Mouse (Mus musculus): ENCODE measurements at regions not wholly inside any gene's neighbourhood (a gene's known extent, or its start where the extent isn't known, plus 50 kb on each side); places are given as distances from the start of the nearest gene placed in this dataset.

DNA sequence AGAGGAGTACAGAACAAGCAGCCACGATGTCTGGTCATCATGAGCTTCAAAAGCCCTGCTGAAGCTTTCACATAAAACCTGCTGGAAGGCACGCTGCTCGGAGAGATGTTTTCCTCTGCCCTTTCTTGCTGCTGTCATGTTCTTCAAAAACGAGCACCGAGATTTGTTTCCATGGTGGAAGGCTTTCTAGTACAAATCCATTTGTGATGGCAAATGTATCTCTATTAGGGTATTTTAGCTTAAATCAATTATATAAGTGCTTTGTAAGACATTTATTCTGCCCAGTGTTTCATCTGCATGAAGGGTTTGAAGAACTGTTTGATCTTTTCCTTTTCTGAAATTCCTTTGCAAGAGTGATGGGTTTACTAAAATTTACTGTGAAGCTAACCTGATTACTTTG is 253.1 kb downstream of the Fam173b start:
- DNase-seq (ENCODE audit: low spot score) = no peak

DNA sequence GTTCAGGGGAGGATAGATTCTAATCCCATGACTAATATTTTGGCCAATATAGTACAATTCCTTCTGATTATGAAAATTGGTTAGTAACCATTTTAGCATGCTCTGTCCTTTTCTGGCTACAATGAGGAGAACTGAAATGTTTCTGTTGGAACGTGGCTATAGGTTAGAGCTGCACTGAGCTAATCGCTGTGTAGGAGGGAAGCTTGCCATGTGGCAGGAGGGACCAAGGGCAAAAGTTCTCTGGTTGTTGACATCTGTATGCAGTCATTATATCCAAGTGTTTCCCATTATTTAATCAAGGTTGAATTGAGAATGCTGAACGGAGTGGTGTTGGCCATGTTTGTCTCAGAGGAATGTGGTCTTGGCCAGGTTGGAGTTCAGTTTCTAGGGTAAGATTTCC is 253.5 kb downstream of the Fam173b start:
- DNase-seq (ENCODE audit: low spot score) = no peak

DNA sequence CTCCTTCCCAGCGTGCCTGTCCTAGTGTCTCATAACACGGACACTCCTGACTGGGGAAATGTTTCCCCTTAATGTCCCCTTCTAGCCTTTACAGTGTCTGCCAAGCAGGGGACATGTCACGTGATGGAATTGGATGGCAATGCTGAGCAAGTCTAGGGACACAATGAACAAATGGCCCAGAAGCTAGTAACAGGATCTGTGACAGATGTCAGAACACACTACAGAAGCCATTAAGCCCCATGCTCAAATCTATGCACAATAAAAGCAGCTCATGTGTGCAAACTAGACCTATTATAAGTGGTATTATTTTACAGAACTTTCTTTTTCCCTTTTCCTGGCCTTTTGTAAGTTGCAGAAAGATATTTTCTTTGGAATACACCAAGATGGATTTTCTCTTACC is 267.4 kb downstream of the Fam173b start:
- DNase-seq (ENCODE audit: low spot score) = no peak

DNA sequence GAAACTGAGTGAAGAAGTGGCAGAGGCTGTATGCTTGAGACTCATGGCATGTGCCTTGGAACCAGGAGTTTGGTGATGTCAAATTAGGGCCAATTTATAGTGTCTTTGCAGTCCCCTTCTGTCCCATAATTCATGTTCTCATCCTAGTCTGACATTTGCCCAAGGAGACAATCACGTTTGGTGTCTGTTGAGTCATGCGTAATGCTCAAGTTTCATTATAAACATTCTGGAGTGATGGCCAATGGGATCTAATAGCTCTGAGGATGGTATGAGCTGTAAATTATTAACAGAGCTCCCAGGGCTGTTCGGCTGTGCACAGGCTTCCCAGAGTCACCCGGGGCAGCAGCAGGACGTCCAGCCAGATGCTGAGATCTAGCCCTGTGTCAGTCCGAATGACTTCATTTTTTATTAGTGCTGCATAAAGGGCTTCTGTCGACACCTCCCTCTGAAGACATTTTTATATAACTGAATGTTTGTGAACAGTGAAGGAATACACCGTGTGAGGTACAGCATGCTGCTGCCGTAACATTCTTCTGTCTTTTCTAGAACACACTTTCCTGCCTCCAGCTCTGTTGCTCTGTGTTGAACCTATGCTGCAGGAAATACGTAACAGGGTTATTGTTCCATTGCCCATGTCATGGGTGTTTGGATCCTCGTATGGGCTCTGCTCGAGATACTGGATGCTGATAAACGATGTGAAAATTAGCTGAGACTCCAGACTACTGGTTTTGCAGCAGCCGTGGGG is 268.2 kb downstream of the Fam173b start:
- DNase-seq (ENCODE audit: low spot score) = no peak

DNA sequence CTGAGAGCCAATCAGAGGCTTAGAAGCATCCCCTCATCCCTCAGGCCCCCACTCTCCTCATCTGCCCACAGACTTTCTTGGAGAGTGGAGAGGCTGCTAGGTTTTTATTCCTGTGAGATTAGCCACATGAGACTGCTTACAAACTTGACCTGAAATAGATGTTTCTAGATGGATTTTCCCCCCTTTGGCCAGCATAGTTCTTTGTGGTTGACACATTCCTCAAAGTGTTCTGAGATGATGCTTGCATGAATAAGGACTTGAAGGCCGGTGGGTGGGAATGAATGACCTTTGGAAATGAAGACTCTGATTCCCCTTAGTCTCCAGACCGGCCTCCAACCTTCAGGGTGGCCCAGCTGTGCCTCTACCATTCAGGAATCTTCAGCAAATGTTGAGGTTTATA is 273.8 kb downstream of the Fam173b start:
- no peak for DNase-seq (ENCODE audit: low spot score)

DNA sequence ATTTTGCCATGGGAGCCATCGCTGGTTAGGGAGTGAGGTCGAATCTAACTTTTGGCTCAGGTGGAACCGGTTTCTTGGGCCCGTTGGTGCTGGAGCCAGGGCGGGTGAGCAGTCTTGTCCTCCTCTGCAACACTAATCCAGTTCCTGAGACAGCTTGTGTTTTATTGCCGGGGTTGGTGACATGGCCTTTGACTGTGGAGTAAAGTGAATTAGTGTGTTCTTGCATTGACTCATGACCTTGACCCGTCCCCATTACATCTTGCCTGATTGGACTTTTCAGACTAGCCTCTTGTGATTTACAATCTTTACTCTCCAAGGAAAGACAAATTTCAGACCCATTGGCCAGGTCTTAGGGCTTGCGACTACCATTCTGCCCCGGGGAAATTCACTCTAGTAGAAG is 278.8 kb downstream of the Fam173b start:
- DNase-seq (ENCODE audit: low spot score) = no peak

DNA sequence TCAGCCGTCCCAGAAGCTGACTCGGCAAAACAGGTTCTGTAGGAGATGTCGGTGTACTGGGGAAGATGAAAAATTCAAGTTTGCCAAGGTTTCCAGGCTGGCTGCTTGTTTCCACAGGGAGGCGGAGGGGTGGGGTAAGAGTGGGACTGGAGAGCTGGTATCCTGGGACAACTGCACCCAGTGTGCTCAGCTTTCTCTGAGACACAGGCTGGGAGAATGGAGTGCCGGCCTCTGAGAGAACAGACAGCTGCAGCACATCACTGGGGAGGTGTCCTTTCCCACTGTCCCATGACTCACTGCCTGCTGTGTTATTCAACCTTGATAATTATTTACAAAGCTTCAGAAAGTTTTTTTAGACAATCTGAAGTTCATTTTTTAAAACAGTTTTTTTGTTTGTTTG is 280.7 kb downstream of the Fam173b start:
- no peak for DNase-seq (ENCODE audit: low spot score)

DNA sequence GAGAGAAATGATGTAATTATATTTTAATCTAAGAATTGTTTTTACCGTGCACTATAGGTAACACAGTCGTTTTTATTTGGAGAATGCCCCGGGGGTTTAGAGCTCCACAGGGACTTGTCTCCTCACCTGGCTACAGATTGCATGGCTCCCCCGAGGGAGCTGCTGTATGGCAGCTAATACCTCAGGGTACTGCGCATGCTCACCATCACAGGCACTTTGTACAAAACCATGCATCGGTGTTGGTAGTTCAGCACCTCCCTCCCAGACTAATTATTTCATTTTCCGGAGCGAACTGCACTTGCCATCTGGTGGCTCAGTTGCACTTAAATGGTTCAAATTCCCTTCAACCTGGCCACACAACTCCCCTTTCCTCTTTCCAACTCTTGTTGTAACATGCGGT is 281.9 kb downstream of the Fam173b start:
- DNase-seq (ENCODE audit: low spot score) = no peak

DNA sequence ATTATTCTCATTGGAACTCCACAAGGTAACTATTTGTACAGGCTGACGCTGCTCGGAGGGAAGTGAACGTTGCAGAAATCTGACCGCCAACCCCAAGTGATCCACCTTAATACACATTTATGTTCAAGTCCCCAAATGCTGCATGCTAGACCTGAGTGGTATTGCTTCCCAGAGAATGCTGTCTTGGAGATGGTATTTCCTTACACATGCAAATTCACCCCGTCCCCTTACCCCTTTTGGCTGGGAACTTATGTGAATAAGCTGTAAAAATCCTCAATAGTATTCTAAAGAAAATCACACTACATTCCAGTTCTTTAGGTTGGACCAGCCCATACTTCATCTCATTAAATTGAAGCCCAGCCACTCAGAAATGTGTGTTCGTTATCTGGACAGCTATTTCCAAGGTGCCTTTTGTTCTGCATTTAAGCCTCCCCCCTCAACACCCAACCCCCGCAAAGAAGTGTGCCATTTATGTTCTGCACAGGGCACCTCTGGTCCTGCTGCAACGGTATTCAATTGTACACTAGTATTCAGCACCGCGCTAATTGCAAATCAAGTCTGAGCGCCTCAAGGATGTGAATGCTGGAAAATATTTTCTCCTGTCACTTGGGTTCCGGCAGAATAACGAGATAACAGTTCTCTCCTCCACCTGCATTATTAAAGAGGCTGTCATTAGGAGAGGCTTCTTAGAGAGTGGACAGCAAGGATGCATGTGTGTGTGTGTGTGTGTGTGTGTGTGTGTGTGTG is 278.0 kb upstream of the Tas2r119 start:
- no peak for DNase-seq (ENCODE audit: low spot score)

DNA sequence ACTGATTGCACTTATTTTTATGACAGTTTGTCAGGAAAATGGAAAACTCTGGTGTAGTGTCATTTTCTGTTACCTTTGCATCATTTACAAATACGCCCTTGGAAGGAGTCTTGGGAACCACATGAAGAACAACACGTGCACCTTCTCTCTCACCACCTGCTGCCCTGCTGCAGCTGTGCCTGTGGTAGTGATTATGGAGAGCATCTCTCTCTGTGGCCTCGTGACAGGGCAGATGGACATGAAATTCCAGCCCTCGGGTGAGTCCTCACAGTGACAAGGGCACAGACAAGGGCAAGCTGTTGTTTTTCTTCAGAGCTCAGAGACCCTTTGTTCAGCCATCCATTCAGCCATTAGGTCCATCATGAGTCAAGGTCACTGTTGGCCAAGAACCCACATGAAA is 276.8 kb upstream of the Tas2r119 start:
- no peak for DNase-seq (ENCODE audit: low spot score)

DNA sequence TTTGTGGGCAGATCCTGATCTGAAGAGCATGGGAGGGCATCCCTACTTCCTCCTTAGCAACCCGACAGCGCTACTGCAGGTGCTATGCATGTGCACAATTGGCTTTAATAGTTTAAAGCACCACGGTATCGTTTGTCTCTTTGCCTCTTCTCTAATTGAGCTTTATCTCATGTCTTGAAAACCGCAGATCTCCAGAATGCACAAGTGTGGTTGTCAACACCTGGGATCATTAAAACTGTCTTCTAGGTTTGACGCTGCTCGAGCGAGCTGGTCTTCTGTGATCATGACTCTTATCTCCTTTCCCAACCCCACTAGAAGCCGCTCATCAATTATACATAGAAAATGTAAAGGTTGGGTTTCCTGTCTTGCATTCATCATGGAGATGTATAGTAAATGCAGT is 268.7 kb upstream of the Tas2r119 start:
- DNase-seq (ENCODE audit: low spot score) = no peak

DNA sequence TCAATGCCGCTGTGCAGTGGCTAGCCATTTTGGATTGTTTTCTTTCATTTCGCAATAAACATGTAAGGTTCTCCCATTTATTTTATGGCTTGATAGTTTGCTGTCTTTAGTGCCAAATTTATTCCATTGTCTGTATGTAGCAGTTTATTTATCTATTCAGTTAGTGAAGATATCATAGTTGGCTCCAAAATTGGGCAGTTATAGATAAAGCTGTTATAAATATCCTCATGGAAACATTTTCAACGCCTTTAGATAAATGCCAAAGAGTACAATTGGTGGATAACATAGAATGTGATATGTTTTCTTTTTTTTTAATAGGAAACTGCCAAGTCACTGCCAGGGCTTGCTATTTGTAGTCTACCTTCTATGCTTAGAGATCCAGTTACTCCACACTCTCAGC is 265.1 kb upstream of the Tas2r119 start:
- no peak for DNase-seq (ENCODE audit: low spot score)

DNA sequence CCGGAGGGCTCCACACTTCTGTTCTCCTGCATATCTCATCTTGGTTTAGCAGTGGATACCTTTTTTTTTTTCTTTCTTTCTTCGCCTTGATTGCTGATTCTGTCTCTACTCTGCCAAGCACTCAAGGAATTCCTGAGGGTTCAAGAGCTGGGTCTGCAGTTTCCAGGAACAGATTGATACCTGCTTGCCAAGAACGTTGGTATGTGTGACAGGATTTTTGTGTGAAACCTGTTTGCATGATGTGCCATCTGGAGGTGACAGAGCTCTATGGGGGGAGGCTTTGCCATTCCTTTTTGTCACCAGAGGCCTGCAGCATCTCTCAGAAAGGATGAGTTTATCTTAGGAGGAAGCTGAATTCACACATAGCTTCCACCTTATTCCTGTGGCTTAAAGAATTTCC is 255.6 kb upstream of the Tas2r119 start:
- no peak for DNase-seq (ENCODE audit: low spot score)

DNA sequence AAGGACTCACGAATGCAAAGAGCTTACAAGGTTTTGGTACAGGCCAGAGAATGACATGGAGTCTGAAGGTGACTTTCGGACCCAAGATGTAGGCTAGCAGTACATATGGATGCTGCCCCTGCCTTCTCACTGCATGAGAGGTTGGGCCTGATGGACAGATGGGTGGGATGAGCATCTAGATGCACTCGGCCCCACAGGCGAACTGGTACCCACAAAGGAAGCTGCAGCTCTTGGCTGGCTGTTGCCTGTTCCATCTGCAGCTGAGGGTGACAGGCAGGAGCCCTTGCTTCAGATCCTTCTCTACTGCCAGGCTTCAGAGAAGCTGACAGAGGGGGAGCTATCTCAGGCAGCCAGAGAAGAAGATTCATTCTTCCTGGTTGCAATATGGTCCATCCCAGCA is 216.8 kb upstream of the Tas2r119 start:
- DNase-seq (ENCODE audit: low spot score) = no peak

DNA sequence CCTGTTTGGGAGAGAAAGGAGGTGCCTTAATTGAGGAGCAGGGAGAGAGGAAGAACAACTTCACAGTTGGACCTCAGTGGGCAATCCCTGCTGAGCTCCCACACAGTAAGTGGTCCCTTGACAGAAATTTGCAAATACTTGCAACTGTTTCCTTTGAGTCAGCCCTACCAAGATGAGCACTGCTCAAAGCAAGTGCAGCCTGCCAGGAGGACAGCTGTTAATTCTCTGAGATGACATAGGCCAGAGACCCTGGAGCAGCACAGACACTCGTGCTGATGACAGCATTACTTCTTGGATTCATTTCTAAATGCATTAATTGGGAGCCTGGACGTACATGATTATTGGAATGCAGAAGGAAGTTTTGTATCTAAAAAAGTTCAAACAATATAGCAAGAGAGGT is 215.1 kb upstream of the Tas2r119 start:
- no peak for DNase-seq (ENCODE audit: low spot score)

DNA sequence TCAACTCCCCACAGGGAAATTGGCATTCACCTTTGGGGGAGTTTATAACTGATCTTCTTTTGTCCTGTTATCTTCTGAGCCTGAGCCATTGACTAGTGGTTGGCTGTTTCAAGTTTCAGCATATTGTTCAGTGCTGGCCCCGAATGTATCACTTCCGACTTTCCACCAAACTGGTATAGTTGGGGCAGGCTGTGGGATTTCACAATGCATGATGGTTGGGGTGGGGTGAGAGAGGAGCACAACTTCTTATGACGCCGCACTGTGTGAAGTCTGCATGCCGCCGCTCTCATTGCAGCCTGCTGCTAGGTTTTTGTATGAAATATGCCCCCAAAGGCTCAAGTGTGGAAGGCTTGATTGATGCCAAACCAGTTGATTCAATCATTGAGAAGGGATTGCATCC is 212.2 kb upstream of the Tas2r119 start:
- DNase-seq (ENCODE audit: low spot score) = no peak

DNA sequence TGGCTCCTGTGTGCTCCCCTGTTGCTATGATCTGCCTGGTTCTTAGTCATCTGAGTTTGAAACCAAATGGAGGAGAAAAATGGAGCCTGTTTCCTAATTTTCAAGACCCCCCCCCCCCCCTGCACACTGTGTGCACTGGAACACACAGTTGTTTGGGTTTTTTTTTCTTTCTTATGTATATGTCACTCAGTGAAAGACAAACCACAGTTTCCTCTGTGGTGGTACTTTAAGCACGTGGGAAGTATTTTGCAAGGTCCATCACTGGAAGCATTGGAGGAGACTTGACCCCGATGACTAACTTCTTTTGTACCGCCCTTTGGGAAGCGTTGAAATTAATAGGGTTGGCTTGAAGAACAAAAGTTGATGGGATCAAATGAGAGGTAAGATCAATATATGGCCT is 211.5 kb upstream of the Tas2r119 start:
- DNase-seq (ENCODE audit: low spot score) = no peak

DNA sequence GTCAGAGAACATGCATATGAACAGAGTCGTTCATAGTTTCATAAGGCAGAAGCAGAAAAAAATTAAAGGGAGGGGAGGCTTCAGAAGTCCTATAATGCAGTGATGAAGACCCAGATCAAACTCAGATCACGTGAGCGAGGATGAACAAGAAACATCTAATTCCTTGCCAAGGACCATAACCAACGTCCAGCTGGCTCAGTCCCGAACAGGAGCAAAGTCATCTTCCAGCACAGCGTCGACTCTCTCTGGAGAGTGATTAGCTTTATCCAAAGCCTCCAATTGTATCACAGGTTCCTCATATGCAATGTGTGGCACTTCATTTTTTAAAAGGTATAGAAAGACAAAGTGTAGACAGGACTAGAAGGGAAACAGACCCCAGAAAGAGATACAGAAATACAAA is 204.2 kb upstream of the Tas2r119 start:
- no peak for DNase-seq (ENCODE audit: low spot score)

DNA sequence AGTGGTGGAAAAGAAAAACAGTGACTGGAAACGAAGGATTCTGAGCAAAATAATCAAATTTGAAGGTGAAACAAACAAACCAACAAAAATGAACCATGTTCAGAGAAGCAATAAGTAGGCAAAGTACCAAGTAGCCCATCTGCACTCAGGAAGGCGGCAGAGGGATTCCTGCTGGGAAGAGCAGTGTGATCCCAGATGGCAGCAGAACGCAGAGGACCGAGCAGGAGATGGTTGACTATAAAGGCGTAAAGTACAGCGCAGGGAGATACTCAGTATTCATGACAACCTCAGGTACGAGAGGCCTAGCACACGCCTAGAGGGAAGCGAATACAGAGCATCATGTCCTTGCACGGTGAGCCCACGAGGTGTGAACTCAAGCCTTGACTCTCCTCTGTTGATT is 203.2 kb upstream of the Tas2r119 start:
- DNase-seq (ENCODE audit: low spot score) = no peak

DNA sequence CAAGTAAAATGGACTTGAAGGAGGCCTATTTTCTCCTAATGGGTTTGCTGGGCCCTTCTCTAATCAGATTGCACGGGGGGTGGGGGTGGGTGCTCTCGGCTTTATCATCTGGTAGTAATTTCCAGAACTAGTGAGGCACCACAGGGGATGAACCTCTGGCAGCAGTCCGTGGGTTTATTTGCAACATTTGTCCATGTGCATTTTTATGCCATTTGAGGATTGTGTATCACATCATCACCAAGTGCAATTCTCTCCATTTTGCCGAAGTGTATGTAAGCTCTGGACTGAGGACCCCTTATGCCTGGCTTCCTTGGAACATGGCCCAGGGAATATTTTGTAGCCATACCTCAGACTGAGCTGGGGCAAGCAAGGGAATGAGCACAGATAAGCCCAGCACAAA is 200.6 kb upstream of the Tas2r119 start:
- no peak for DNase-seq (ENCODE audit: low spot score)

DNA sequence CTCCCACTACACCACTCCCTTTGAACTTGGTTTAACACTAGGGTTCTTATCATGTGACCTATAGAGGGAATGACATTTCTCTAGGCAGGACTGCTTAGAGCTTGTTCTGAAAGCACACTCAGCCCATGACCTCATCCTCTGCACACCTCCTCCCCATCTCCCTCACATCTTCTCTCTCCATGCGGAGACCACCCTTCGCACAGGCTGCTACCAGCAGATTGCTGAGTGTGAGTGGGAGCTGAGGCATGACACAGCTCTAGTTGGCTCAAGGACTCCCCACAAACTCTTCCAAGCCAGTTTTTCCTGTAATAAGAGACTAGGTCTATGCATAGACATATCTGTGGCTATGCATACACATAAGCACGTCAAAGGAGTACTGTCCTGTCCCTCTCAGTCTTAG is 199.5 kb upstream of the Tas2r119 start:
- no peak for DNase-seq (ENCODE audit: low spot score)

DNA sequence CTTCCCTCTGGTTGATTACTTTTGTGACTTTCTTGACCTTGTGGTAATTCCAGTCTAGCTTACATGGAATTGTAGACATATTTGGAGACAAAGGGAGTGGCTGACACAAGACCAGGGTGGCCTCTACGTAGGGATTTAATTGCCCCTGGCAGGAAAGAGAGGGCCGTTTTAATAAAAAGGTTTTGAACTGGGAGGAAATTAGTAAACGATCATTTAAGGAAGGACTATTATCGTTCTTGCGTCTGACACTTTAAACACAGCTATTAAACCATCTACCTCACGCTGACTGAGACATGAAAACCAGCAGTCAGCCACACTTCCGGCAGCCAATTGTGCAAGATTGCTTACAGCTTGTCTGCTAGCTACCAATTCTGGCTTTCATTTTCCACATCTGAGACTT is 197.1 kb upstream of the Tas2r119 start:
- DNase-seq (ENCODE audit: low spot score) = no peak

DNA sequence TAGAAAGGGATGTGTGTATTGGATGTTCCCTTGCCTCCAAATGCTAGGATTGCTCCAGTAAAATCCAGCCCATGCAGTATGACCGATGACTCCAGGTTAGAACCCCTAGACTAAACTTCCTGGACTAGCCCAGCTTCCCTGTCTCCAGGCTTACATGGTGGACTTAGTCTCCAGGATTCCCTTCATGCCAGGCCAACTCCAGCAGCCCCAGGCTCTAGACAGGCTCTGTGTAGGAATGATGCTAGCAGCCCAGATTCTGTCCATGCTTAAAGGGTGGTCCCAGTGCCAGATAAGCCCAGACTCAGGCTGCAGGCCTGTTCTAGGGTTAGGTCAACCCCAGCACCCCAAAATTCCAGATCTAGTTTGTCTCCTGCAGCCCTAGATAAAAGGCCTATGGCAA is 196.3 kb upstream of the Tas2r119 start:
- no peak for DNase-seq (ENCODE audit: low spot score)

DNA sequence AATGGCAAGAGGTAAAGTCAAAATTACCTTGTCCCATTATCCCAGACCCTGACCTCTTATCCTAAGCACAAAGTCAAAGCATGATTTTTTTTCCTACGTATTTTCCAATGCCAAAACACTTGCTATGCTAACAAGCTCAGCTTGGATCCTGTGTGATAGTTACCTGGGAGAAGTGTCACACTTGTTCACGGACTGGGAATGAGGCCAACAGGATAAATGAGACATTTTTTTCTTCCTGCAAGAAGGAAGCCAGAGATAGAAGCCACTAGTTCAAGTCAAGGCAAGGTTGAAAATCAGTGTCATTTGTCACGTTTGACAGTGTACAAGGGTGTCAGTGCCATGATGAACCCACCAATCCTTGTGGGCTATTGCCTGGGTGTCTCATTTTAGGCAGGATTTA is 189.8 kb upstream of the Tas2r119 start:
- DNase-seq (ENCODE audit: low spot score) = no peak
